Mouse (Mus musculus) lung, adult 2 months (tissue): Measurements from ENCODE around the gene 1600002K03Rik. TPM values are rescaled to one million over a fixed set of nuclear protein-coding genes. Genes with fewer than 3 reads are reported as not detected.

Experiments used
- DNase-seq: peaks from one replicate; pipeline ENCODE4 v3.0.0; 2022
- H3K4me1 ChIP-seq: fragments of 200-500 bp; 2 replicates; pipeline ENCODE4 v1.6.1; 2011; ENCODE audit warnings: low read length; ENCODE audit not compliant: control insufficient read depth, insufficient read depth
- H3K4me3 ChIP-seq: fragments of 200-500 bp; replicated peaks from 2 replicates; pipeline ENCODE3; 2011; ENCODE audit warnings: low read depth, mild to moderate bottlenecking, control low read depth, low read length; ENCODE audit errors: extremely low read depth
- CTCF ChIP-seq: fragments of 200-500 bp; IDR thresholded peaks from 2 replicates; pipeline ENCODE4 v1.5.1; 2011; ENCODE audit warnings: mild to moderate bottlenecking, low read length, control low read depth; ENCODE audit not compliant: insufficient read depth
- POLR2A ChIP-seq: fragments of 200-500 bp; IDR thresholded peaks from 2 replicates; pipeline ENCODE4 v1.6.1; 2011; ENCODE audit warnings: low read depth, mild to moderate bottlenecking, control low read depth, low read length, borderline replicate concordance; ENCODE audit errors: extremely low read depth
- WGBS: fragments of 180-500 bp; shearing (Covaris S2); methylation state at CpG from one replicate; pipeline ENCODE4 v1.1.7; 2018; 5-methylcytosine and 5-hydroxymethylcytosine counted together
- polyA plus RNA-seq: library from polyadenylated mRNA; depleted of rRNA; stranded (reverse); fragments of >200 nt; gene quantifications from 2 replicates; pipeline ENCODE4 v1.2.3, GENCODE M21; 2012; rRNA removed

Gene 1600002K03Rik
- polyA plus RNA-seq: 11.2 and 14.0 TPM in 2 replicates

GRCm38 (mm10) chr10:80172527-80173292 is at the start of gene 1600002K03Rik:
1600002K03Rik (plus strand) TSS chr10:80172944.
- DNase-seq: peak; percentile 92
- H3K4me3 ChIP-seq: peak within 1 kb of the TSS; percentile 86
- 9% methylated on average over 35 of the region's 35 CpGs for WGBS
- peaks cover 8% of the 10 kb centered on the region for H3K4me1 ChIP-seq
- TF ChIP-seq POLR2A: peak; percentile 83; the same call in 1 of the 2 replicates
- TF ChIP-seq CTCF: no peak

- WGBS: 82% methylated on average over 9 of the region's 9 CpGs
- TF ChIP-seq CTCF: no peak
- no peak for TF ChIP-seq POLR2A
- DNase-seq: no peak
Observed at GRCm38 (mm10) chr10:80123932-80124562, 48.7 kb upstream of the 1600002K03Rik start.

GRCm38 (mm10) chr10:80127920-80128319 is 44.8 kb upstream of the 1600002K03Rik start:
- Histone ChIP-seq H3K4me1 (no peaks in the 10 kb centered on the region), H3K4me3 (no peak overlapping the region)
- DNase-seq: no peak
- WGBS: 95% methylated on average over 8 of the region's 8 CpGs
- TF ChIP-seq POLR2A (no peak), CTCF (no peak)

More at GRCm38 (mm10) chr10:80123932-80124562, 48.7 kb upstream of the 1600002K03Rik start:
- Histone ChIP-seq H3K4me3 (no peak overlapping the region), H3K4me1 (no peaks in the 10 kb centered on the region)

GRCm38 (mm10) chr10:80129846-80130245 is 42.9 kb upstream of the 1600002K03Rik start:
- WGBS: 84% methylated on average over 9 of the region's 9 CpGs

GRCm38 (mm10) chr10:80130403-80131031 is 42.2 kb upstream of the 1600002K03Rik start:
- no peak for DNase-seq
- TF ChIP-seq CTCF (no peak), POLR2A (no peak)
- H3K4me3 ChIP-seq: no peak overlapping the region
- no peaks in the 10 kb centered on the region for H3K4me1 ChIP-seq
- 72% methylated on average over 18 of the region's 18 CpGs for WGBS

More at GRCm38 (mm10) chr10:80129846-80130245, 42.9 kb upstream of the 1600002K03Rik start:
- Histone ChIP-seq H3K4me1 (no peaks in the 10 kb centered on the region), H3K4me3 (no peak overlapping the region)
- no peak for TF ChIP-seq POLR2A
- TF ChIP-seq CTCF: no peak
- no peak for DNase-seq

- no peaks in the 10 kb centered on the region for H3K4me1 ChIP-seq
- TF ChIP-seq CTCF (no peak), POLR2A (no peak)
- WGBS: 52% methylated on average over 55 of the region's 55 CpGs
- DNase-seq: no peak
- H3K4me3 ChIP-seq: no peak overlapping the region
Observed at GRCm38 (mm10) chr10:80131316-80131951, 41.3 kb upstream of the 1600002K03Rik start.

GRCm38 (mm10) chr10:80131952-80132350 is 40.8 kb upstream of the 1600002K03Rik start:
- TF ChIP-seq CTCF (no peak), POLR2A (no peak)
- Histone ChIP-seq H3K4me3 (no peak overlapping the region), H3K4me1 (no peaks in the 10 kb centered on the region)
- no peak for DNase-seq
- 80% methylated on average over 27 of the region's 27 CpGs for WGBS

GRCm38 (mm10) chr10:80133226-80133849 is 39.4 kb upstream of the 1600002K03Rik start:
- Histone ChIP-seq H3K4me3 (no peak overlapping the region), H3K4me1 (peaks cover under 1% of the 10 kb centered on the region; the same call in 1 of the 2 replicates)
- WGBS: 38% methylated on average over 8 of the region's 8 CpGs
- no peak for DNase-seq
- TF ChIP-seq POLR2A (no peak), CTCF (no peak)

- 61% methylated on average over 9 of the region's 9 CpGs for WGBS
- H3K4me3 ChIP-seq: no peak overlapping the region
- no peak for TF ChIP-seq POLR2A
- TF ChIP-seq CTCF: no peak
- H3K4me1 ChIP-seq: peaks cover 4% of the 10 kb centered on the region; the same call in 1 of the 2 replicates
- DNase-seq: no peak
Observed at GRCm38 (mm10) chr10:80134421-80134820, 38.3 kb upstream of the 1600002K03Rik start.

GRCm38 (mm10) chr10:80135161-80135560 is 37.6 kb upstream of the 1600002K03Rik start:
- TF ChIP-seq POLR2A (no peak), CTCF (no peak)
- H3K4me3 ChIP-seq: no peak overlapping the region
- peaks cover 4% of the 10 kb centered on the region; the same call in 1 of the 2 replicates for H3K4me1 ChIP-seq
- DNase-seq: no peak
- 82% methylated on average over 10 of the region's 10 CpGs for WGBS
